Comparison of ENCODE assay signal across 11 mouse cellular contexts in the genomic region with DNA sequence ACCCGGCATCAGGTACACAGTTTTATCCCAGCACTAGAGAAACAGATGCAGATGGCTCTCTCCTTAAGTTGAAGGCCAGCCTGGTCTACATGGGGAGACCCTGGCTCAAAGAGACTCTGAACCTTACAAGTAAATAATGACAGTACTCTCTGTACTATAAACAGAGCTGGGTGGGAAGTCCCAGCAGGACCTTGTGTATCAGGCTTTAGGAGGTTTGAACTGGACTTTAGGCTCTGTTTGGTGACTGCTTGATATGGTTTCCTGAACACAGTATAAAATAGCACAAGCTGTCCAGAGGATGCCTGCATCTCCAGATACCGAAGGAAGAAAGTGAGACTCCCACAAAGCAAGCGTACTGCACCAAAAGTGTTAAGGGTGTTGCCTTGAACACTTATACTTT. TPM values are rescaled to one million over a fixed set of nuclear protein-coding genes. Genes with fewer than 3 reads are reported as not detected.
DNase-seq lines count a peak whose midpoint lies in the region; ATAC-seq and TF ChIP-seq lines count a peak whose summit lies in the region.
"Had no signal": no experiment of that assay in that cellular context is flagged by ENCODE, and none has a peak within 500 bp of the region (broad histone marks: within the 10 kb centered on the region; RNA-seq: fewer than 3 reads in every experiment).

No protein-coding gene starts in this region.

- H3K9me3 ChIP-seq in heart, embryonic 12.5 days (replicated peaks): no peaks in the 10 kb centered on the region
- H3K9me3 ChIP-seq in megakaryocyte, embryonic 14.5 days: no peaks in the 10 kb centered on the region
- H3K9me3 ChIP-seq in liver, embryonic 12.5 days (replicated peaks): no peaks in the 10 kb centered on the region

- H3K4me3 ChIP-seq in heart, embryonic 12.5 days: no peak overlapping the region
- H3K4me3 ChIP-seq in megakaryocyte, embryonic 14.5 days (replicated peaks): peak overlapping the region; percentile 98
- H3K4me3 ChIP-seq in liver, embryonic 12.5 days: no peak overlapping the region
- H3K4me3 ChIP-seq in small intestine, adult 2 months (ENCODE audit: low read depth, low read length): no peak overlapping the region

- peaks cover 14% of the 10 kb centered on the region for H3K36me3 ChIP-seq in heart, embryonic 12.5 days
- H3K36me3 ChIP-seq in megakaryocyte, embryonic 14.5 days (replicated peaks; ENCODE audit: low read length): peaks cover 40% of the 10 kb centered on the region
- H3K36me3 ChIP-seq in liver, embryonic 12.5 days: 0 out of 2 replicates have a peak, but pooled peaks cover 9% of the 10 kb centered on the region
- peaks cover 2% of the 10 kb centered on the region for H3K36me3 ChIP-seq in small intestine, adult 2 months (ENCODE audit: control insufficient read depth, insufficient read depth, low read length)

- H3K9ac ChIP-seq in heart, embryonic 12.5 days: 0 out of 2 replicates have a peak overlapping the region, but pooled peaks have one; percentile 3
- no peak overlapping the region for H3K9ac ChIP-seq in liver, embryonic 12.5 days

- peaks cover 34% of the 10 kb centered on the region for H3K4me1 ChIP-seq in heart, embryonic 12.5 days (replicated peaks)
- peaks cover 58% of the 10 kb centered on the region for H3K4me1 ChIP-seq in megakaryocyte, embryonic 14.5 days
- H3K4me1 ChIP-seq in liver, embryonic 12.5 days: peaks cover 45% of the 10 kb centered on the region
- H3K4me1 ChIP-seq in small intestine, adult 2 months (ENCODE audit: control insufficient read depth, insufficient read depth, insufficient read length, low read length): peaks cover 5% of the 10 kb centered on the region

- 89% methylated on average over 3 of the region's 3 CpGs for WGBS in heart, embryonic 12.5 days
- WGBS in liver, embryonic 12.5 days (ENCODE audit: insufficient replicate concordance): 80% methylated on average over 3 of the region's 3 CpGs
- WGBS in small intestine, adult 2 months: 81% methylated on average over 3 of the region's 3 CpGs

- no peaks in the 10 kb centered on the region for H3K27me3 ChIP-seq in heart, embryonic 12.5 days (replicated peaks)
- no peaks in the 10 kb centered on the region for H3K27me3 ChIP-seq in megakaryocyte, embryonic 14.5 days (replicated peaks)
- H3K27me3 ChIP-seq in liver, embryonic 12.5 days (replicated peaks): no peaks in the 10 kb centered on the region
- no peaks in the 10 kb centered on the region for H3K27me3 ChIP-seq in small intestine, adult 2 months (ENCODE audit: control insufficient read depth, insufficient read depth, low read length)

- intact Hi-C loops in heart, postnatal 14 days (cut with DNase I): loop anchor here (2.0 kb wide), 1 partner anchor 98 kb away; a partner anchor contains a TSS

- no peak for DNase-seq in heart, postnatal 14 days
- no peak for DNase-seq in cerebellum, adult 18-20 months
- DNase-seq in heart, adult 9 months (ENCODE audit: low spot score in 2 of 2): no peak
- DNase-seq: adrenal gland, adult 8-10 months; cerebellum, postnatal 10 days; kidney, adult 11 months had no signal

- no peak for ATAC-seq in heart, embryonic 12.5 days (ENCODE audit: insufficient number of reproducible peaks, low FRiP score)
- ATAC-seq in megakaryocyte, adult 5-6 weeks (ENCODE audit: poor library complexity, severe bottlenecking): no peak
- no peak for ATAC-seq in liver, embryonic 12.5 days

- no peak for TF ChIP-seq POLR2A in small intestine, adult 2 months (IDR thresholded peaks at IDR 0.05; ENCODE audit: low read depth, low read length)

- TF ChIP-seq CTCF in small intestine, adult 2 months (IDR thresholded peaks at IDR 0.05; ENCODE audit: extremely low read depth, insufficient read length, insufficient replicate concordance, low read depth, low read length): no peak

- no peak overlapping the region for H3K4me2 ChIP-seq in heart, embryonic 12.5 days
- H3K4me2 ChIP-seq in liver, embryonic 12.5 days: peak overlapping the region; percentile 94; the same call in 1 of the 2 replicates

- no peak overlapping the region for H3K27ac ChIP-seq in heart, embryonic 12.5 days (ENCODE audit: poor library complexity, severe bottlenecking)
- H3K27ac ChIP-seq in liver, embryonic 12.5 days: peak overlapping the region; percentile 59; the same call in 1 of the 2 replicates
- peak overlapping the region; percentile 72 for H3K27ac ChIP-seq in small intestine, adult 2 months (ENCODE audit: insufficient read depth, low read depth, low read length)

RNA-seq across cellular contexts. Expression of a gene that starts 1.8 kb away (rescaled TPM):
- 13.2 and 13.5 TPM in 2 replicates for polyA plus RNA-seq in heart, embryonic 12.5 days (2016; fragmentation: Nextera tagmentation; extraction: Ambion mirVana)
- 10 to 100 TPM; 19.8 to 20.4 TPM for total RNA-seq in heart, postnatal 14 days (2021)
- 3.5 and 4.4 TPM in 2 replicates for polyA plus RNA-seq in megakaryocyte, embryonic 14.5 days (2012; ENCODE audit: insufficient read depth, low replicate concordance)
- total RNA-seq in megakaryocyte, adult 5-6 weeks (2015): 16.2 and 16.5 TPM in 2 replicates
- 14.1 and 14.7 TPM in 2 replicates for total RNA-seq in megakaryocyte, adult 5-6 weeks (2017)
- 14.4 and 14.6 TPM in 2 replicates for polyA plus RNA-seq in liver, embryonic 12.5 days (2016; fragmentation: Nextera tagmentation; extraction: Ambion mirVana)
- polyA plus RNA-seq in small intestine, adult 2 months (2012; rRNA removed): 5.6 and 9.8 TPM in 2 replicates

RNA-seq across cellular contexts. Expression of a gene that starts 2.2 kb away (rescaled TPM):
- polyA plus RNA-seq in heart, embryonic 12.5 days (2016; fragmentation: Nextera tagmentation; extraction: Ambion mirVana): 21.3 and 24.4 TPM in 2 replicates
- 1 to 10 TPM; 7.2 to 7.8 TPM for total RNA-seq in heart, postnatal 14 days (2021)
- 4.2 TPM in 1 of 2 replicates, not detected in the other for polyA plus RNA-seq in megakaryocyte, embryonic 14.5 days (2012; ENCODE audit: insufficient read depth, low replicate concordance)
- total RNA-seq in megakaryocyte, adult 5-6 weeks (2015): 20.7 and 26.4 TPM in 2 replicates
- total RNA-seq in megakaryocyte, adult 5-6 weeks (2017): 14.1 and 14.6 TPM in 2 replicates
- 15.4 and 16.5 TPM in 2 replicates for polyA plus RNA-seq in liver, embryonic 12.5 days (2016; fragmentation: Nextera tagmentation; extraction: Ambion mirVana)
- 5.0 and 11.4 TPM in 2 replicates for polyA plus RNA-seq in small intestine, adult 2 months (2012; rRNA removed)

RNA-seq across cellular contexts. Expression of a gene that starts 19.0 kb away (rescaled TPM):
- polyA plus RNA-seq in heart, embryonic 12.5 days (2016; fragmentation: Nextera tagmentation; extraction: Ambion mirVana): 0.33 and 0.45 TPM in 2 replicates
- under 1 TPM in 1 of 2 experiments, not detected in 1; 0.62 TPM for total RNA-seq in heart, postnatal 14 days (2021)
- not detected in 2 replicates for polyA plus RNA-seq in megakaryocyte, embryonic 14.5 days (2012; ENCODE audit: insufficient read depth, low replicate concordance)
- 0.38 TPM in 1 of 2 replicates, not detected in the other for total RNA-seq in megakaryocyte, adult 5-6 weeks (2015)
- total RNA-seq in megakaryocyte, adult 5-6 weeks (2017): 0.07 TPM in 1 of 2 replicates, not detected in the other
- 0.05 and 0.06 TPM in 2 replicates for polyA plus RNA-seq in liver, embryonic 12.5 days (2016; fragmentation: Nextera tagmentation; extraction: Ambion mirVana)
- polyA plus RNA-seq in small intestine, adult 2 months (2012; rRNA removed): 0.06 and 0.14 TPM in 2 replicates
